Mouse (Mus musculus) c-Kit-positive CD71-positive TER-119-positive erythroid progenitor cells, embryonic 14.5 days (primary cell): ENCODE measurements at regions not wholly inside any gene's neighbourhood (a gene's known extent, or its start where the extent isn't known, plus 50 kb on each side); places are given as distances from the start of the nearest gene placed in this dataset.

Experiments
- DNase-seq: peaks from one replicate; pipeline ENCODE4 v3.0.0-alpha.2; 2013; ENCODE audit warnings: low spot score

DNA sequence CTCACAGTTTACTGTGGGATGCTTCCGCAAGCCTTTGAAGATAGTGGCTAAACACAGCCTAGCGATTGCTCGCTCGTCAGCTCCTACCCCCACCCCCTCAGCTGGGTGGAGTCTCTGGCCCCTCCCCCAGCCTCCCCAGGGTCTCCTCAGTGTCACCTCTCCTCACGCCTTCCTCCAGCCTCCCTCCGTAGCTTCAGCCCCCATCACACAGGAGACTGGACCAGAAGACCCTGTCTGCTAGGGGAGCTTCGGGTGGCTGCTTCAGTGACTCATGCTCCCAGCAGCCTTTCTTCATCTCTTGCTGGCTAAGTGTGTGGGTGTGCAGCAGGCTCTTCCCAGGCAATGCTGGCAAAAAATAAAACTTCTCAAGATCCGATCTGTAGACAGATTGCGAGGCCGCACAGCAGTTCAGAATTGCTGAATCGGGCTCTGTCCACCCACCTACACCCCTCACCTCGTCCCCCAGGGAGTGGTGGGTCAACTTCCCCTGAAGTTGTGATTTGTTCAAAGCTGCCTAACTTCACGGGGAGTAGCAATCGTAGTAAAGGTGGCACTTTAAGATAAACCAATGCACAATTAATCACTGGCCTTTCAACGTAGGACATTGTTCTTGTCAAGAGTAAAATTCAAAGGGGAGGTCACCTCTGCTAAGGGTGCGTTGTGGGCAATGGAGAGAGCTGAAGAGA is 61.2 kb upstream of the Ankrd28 start:
- no peak for DNase-seq

DNA sequence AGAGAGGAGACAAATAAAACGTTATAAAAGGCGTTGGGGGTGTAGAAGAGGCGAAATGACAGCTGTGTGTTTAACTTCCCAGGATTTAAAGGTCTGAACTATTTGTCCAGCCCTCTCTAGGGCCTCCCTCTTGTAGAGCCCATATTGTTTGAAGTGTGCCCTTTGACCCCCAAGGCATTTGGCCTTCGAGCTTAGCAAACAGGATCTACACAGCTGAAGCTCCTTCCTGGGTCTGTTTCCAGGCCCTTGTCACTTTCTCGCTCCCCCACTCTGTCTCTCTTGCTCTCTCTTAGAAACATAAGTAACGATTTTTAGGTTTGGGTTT is 61.7 kb upstream of the Ankrd28 start:
- no peak for DNase-seq

DNA sequence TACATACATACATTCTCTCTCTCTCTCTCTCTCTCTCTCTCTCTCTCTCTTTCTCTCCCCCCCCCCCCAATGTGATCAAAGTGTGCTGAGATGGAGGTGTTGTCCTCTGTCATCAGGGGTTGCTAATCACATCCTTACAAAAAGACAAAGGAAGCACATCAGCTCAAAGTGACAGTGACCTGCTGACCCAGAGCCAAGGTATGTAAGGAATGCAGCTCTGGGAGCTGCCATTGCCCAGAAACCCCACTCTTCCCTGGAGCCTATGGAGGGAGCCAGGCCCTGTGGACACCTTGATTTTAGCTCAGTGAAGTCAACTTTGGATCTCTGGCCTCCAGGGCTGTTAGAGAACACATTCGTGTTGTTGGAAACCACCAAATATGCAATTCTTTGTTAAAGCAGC is 66.0 kb upstream of the Ankrd28 start:
- no peak for DNase-seq

DNA sequence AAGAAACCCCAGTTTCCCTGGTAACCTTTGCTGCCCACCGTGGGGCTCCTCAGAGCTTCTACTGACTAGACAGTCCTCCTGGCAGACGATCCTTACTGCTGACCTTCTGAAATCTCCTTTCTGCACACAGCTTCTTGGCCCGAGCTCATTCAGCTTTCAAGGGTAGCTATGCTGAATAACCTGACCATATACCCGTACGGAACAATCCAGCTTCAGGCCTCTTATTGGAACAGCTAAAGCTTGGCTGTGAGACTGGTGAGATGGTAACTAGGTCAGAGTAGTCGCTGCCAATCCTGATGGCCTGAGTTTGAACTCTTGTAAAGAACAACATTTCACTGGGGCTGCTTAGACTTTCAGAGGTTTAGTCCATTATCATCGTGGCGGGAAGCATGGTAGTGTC is 69.1 kb upstream of the Ankrd28 start:
- no peak for DNase-seq

DNA sequence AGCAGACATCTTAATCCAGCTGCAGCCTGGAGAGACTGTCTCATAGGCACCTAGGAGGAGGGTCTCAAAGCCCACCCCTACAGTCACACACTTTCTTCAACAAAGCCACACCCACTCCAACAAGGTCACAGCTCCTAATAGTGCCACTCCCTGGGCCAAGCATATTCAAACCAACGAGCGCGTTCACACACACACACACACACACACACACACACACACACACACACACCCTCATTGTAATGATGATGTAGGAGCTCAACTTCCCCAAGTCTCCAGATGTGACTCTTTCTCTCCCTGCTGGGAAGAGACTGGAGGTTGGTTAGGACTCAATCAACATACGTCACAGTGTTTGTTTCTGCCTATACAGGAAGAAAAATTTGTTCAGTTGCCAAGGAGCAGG is 69.5 kb upstream of the Ankrd28 start:
- no peak for DNase-seq

DNA sequence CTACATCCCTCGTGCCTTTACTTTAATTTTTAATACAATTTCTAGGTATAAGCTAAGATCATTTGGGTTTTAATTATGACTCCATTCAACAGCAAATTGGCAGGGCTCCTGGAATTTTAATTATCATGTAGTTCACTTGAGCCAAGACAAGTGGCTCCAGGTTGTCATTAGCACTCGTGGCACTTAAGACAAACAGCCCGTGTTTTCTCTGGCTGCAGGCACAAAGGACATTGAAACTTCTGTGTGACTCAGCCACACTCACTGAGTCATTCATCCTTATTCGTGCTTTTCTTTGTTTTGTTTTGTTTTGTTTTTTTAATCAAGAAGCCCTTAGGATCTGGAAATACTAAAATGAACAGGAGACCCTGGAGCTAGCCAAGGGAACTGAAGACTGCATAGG is 71.5 kb upstream of the Ankrd28 start:
- no peak for DNase-seq

DNA sequence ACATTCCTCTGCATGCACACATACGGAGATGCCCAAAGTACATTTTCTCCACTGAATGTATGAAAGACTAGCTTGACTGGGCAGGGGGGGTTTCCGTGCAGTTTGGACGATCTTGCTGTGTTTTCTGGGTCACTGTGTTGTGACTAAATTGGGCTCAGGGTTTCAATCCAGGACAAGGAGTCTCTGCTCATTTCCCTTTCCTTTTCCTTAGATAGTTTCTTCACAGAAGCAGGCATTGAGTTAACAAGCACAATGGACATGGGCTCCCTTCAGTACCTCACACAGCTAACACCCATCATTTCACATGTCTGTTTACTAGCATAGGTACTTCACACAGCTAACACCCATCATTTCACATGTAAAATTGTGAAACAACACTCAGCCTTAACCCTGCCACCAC is 73.2 kb upstream of the Ankrd28 start:
- DNase-seq = no peak

DNA sequence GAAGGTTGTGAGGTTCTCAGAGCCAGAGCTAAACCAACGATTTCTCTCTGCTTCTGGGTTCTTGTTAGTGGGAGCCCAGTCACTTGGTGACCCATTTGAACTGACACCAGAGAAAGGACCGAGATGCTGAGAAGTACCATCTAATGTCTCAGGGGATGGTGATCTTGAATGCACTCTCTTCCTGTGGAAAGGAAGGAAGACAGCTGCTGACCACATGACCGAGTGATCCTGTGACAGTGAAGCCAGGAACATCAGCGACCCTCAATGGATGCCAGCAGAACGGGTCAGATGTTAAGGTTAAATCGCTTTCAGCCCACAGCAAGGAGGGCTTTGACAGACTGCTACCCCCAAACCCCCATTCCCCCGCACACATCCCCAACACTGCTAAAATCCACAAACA is 78.1 kb upstream of the Ankrd28 start:
- no peak for DNase-seq

DNA sequence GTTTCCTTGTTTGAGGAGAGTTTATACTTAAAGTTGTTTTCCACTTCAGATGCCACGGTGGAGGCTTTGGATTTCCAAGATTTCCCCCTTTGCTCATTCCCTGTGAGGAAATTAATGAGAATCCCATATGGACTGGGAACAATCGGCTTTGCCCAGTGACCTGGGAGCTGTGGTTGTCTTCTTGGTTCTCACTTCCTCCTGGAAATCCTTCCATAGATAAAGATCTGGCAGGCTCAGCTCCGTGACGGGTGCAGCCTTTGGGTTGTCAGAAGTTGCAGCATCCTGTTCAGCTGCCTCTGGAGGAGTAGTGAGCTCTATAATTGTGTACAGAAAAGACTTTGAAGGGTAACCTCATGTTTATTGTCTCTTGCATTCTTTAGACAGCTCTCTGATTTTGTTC is 78.8 kb upstream of the Ankrd28 start:
- DNase-seq = no peak

DNA sequence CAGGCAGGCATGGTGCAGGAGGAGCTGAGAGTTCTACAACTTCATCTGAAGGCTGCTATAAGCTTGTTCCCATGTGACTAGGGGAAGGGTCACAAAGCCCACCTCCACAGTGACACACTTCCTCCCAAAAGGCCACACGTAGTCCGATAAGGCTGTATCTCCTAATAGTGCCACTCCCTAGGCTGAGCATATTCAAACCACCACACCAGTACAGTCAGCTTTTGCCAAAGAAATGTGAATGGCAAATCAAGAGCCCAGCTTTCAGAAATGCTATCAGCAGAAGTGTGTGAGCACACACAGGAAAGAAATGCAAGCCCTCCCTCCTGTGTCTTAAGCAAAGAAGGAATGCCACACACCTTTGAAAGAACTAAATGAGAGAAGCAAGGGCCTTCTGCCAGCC is 80.4 kb upstream of the Ankrd28 start:
- no peak for DNase-seq

DNA sequence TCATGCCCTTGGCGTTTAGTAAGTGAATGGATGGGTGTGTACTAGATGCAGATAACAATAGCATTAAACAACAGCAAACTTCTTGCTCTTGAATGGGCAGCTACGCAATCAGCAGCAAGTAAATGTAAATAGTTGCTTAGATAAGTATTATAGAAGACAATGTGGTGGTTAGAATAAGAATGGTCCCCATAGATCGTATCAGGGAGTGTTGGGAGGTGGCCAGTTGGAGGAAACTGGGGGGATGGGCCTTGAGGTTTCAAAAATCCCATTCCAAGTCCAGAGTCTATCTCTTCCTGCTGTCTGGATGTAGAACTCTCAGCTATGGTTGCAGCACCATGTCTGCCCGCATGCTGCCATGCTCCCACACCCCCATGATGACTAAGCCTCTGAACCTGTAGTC is 88.0 kb upstream of the Ankrd28 start:
- DNase-seq = no peak

DNA sequence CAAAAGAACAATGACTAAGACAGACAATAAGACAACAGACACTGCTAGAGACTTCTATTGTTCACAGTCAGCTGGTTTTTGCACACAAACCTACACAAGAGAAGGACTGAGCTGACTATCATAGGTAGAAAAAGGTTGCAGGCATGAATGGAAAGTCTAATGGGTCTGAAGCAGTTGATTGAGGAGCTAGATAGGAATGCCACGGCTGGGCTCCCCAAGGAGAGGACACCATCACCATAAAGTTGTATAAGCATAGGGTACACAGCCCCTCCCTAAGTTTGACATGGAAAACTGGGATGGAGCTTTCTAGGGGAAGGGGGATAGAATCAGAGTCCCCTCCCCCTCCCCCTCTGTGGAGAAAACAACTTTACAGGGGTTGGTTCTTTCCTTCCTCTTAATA is 88.5 kb upstream of the Ankrd28 start:
- DNase-seq = no peak

DNA sequence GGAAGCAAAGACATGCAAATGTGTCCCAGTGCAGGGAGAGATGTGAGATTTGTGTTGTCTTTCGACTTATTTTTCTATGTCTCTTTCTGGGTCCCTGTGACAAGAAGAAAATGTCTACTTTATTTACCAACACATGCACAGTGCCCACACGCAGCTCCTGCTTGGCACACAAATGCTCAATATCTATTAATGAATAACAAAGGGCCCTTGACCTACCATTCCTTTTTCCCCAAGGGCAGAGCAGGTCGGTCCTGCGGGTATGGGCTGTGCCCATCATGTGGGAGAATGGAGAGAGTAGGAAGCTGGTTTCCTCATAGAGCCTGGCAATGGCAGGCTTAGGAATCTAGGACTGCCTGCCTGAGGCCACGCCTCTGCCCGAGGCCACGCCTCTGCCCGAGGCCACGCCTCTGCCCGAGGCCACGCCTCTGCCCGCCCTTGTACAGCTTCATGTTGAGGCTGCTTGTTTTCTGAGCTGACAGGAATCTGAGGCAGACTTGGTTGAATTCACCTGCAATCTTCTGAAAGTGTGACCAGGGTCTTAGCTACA is 98.8 kb upstream of the Ankrd28 start:
- DNase-seq = peak; percentile 17

DNA sequence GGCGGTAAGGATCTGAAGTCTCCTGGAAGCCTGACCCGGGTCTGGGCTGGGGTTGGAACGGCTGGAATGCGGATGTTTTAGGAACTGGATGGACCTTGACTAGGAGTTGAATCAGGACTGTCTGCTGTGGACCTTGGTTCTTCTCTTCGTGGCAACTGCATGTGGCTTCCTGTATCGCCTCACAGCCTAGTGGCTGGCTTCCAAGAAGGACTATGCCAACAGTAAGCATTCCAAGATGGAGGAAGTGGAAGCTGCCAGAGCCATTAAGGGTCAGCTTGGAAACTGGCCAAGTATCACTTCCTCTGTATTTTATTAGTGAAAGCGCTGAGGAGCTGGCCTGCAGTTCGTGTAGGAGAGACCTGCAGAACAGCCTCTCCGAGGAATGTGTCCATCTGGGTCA is 98.4 kb upstream of the Galnt15 start:
- DNase-seq = no peak

DNA sequence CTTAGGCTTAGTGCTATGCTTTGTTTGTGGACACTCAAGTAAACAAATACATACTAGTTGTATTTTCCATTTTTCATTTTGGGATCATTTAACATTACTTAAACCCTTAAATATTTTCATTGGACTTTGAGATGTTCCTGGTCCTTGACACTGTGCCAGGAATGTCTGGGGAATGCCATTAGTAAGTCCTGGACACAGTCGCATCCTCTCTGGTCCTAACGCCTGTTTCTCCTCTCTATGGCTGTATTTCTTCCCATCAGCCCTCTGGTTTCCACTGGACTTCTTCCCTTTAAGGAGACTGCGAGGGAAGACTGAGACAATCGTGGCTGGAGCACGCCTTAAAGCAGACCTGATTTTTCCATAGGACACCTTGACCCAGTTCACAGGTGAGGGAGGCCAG is 96.8 kb upstream of the Galnt15 start:
- no peak for DNase-seq

DNA sequence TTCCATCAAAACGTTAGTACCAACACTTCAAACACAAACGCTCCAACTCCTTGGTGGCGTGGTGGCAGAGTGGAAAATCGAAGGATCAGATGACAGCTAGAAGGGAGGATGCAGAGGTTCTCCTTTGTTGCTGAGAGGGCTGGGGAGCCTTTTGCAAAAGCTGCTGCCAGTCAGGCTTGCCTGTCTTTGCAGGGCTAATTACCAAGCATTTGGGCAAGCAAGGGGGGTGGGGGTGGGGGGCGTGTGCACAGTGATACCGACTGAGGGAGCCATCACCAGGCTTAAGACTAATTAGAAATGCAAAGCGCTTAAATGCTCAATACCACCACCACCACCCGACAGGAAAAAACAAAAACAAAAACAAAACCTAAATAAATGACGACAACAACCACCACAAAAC is 95.3 kb upstream of the Galnt15 start:
- DNase-seq = no peak

DNA sequence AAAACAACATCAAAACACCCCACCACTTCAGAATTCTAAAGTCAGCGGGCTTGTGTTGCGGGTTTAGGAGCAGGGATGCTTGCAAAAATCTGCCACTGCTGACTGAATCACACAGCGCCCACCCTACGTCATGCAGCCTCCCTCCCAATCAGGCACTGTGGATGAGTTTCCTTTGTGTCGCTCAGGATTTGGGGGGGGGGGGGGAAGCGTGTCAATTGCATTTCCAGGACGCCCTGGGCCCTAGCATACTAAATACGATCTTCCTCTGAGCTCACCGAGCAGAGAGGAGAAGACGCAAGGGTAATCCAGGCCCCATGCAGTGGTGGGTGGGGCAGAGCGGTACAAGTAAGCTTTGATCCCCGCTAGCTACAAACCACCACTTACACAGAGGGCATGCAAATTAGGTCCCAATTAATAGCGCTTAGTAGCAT is 94.9 kb upstream of the Galnt15 start:
- no peak for DNase-seq

DNA sequence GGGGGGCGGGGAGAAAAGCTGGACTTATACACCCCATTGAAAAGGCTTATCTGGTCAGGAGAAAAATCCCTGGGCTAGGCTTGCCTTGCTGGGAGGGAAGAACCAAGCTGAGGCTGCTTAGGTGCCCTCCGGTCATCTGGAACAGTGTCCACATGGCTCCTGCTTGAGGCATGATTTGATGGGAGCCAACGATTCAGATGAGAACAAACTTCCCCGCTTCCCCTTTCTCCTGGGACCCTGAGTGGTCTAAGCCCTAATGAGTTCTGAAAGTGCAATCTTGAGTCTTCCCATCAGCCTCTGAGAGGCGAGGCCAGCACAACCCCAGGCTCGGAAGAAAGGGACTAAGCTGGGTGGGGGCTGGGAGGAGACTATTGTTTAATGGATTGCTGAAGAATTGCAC is 94.5 kb upstream of the Galnt15 start:
- no peak for DNase-seq

DNA sequence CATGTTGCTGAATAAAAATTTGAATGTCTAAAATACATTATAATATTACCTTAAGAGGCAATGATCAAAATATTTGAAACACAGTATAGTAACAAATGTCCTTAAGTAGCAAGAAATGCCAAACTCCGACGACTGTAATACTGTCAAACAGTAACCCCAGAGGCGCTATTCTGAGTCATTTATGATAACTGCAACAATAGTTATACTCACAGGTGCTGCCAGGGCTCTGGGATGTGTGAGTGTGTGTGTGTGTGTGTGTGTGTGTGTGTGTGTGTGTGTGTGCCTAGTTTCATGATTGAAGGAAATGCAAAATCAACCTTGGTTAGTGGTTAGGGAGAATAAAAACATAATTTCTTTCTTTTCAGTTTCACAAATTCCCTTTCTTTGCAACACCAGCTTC is 94.0 kb upstream of the Galnt15 start:
- DNase-seq = no peak

DNA sequence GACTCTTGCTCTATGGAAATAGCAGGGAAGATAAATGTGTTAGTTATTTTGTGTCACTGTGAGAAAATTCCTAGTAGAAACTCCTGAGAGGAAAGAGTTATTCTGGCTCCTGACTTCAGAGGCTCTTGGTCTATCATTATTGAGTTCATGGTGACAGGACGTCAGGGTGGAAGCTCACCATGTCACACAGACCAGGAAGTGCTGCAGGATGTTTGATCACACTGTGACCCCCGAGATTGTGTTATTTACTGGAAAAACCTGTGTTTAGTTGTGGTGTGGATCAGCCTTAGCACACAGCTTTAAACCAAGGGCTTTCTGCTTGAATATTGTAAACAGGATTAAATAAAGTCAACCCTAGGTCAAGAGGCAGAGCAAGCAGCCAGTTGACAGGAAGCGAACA is 93.4 kb upstream of the Galnt15 start:
- DNase-seq = no peak

DNA sequence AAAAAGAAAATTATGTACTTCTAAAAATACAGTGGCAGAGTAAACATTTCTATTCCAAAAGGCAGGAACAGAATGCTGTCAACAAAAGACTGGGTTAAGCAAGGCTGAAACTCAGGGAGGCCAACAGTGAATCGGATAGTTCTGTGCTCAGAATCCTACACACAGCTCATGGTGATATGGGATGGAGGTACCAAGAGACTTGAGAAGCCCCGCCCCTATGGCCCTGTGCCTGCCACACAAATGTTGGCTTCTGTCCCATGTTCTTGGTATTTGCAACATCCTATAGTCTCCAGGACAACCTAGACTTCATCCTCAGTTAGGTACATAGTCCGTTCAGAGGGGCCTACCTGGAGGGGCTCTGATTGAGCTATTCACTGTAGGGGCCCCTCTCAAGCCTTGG is 92.2 kb upstream of the Galnt15 start:
- DNase-seq = no peak

DNA sequence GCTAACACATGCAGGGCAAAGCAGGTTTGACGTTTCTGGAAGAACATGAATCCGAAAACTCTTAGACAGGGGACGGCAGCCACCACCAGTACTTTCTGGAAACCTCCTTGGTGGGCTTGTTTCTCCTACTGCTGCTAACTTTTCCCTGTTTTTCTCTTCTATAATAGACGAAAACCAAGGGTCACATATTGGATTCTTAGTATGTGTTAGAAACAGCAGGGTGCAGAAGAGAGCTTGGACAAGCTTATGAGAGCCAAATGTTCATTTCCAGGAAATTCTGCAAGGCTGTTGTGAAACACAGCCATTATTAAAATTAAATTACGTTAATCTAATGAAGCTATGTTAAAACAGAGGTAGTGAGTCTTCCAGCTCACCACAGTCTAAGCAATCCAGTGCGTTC is 87.9 kb upstream of the Galnt15 start:
- no peak for DNase-seq

DNA sequence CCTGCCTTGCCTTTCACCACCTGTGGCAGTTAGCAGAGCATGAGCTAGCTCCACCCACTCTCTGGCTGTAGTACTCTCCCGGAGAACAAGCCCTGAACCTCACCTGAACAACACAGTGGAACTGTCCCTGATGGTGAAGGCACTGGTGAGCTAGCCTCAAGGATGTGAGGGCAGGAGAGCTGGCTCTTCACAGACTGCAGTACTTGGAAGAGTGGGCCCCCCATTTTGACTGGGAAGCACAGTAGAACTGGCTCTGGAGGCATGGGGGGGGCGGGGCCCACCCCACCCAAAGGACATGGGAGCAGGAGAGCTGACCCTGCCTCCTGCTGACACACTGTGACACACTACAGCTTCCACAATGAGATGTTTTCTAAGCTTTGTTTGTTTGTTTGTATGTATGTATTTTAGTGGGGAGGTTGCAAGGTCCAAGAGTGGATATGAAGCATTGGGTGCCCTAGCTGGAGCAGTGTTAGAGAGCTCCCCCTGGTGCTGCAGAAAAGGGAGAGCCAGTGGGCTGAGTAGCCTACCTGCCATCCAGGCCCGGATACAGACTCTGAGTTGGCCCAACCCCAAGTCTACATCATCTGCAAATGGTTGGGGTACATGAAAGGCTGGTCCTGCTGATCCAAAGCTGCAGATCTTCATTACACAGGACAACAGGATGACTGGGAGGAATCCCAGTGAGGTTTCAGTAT is 86.4 kb upstream of the Galnt15 start:
- no peak for DNase-seq

DNA sequence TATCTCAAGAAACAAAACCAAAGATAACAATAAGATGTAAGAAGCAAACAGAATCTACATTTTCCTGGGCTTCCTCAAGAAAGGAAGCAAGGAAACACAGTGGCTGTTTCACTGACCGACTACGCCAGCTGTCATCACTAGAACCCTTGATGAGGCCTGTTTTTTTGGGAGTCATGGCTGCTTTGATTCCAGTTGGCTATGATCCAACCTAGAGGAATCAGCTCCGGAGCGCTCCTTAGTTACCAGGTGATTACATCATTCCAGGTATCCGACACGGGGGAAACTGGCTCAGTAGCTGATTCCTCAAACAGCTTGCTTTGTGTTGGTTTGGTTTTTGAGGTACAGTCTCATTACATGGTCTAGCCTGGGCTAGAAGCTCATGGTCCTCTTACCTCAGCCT is 84.1 kb upstream of the Galnt15 start:
- no peak for DNase-seq
